Mouse (Mus musculus) gastrocnemius, adult 2 months (tissue): Measurements from ENCODE around the gene Dixdc1. TPM values are rescaled to one million over a fixed set of nuclear protein-coding genes. Genes with fewer than 3 reads are reported as not detected.

Source experiments
- DNase-seq: peaks from one replicate; pipeline ENCODE4 v3.0.0; 2022
- H3K27ac ChIP-seq: fragments of 200-600 bp; 2 replicates; pipeline ENCODE4 v1.8.1; 2022; ENCODE audit warnings: mild to moderate bottlenecking
- H3K4me3 ChIP-seq: fragments of 200-600 bp; 2 replicates; pipeline ENCODE4 v1.8.1; 2022; ENCODE audit warnings: mild to moderate bottlenecking, moderate library complexity
- CTCF ChIP-seq: fragments of 200-600 bp; IDR thresholded peaks from 2 replicates; pipeline ENCODE4 v1.8.1; 2022; ENCODE audit warnings: antibody characterized with exemption, mild to moderate bottlenecking, moderate library complexity
- intact Hi-C: fragments of 180-260 bp; cut with DNase I; formaldehyde crosslinking; loops from one replicate; pipeline ENCODE4 v1.15.1; 2025
- total RNA-seq, 2 experiments: library from RNA; stranded (reverse); gene quantifications; 2 replicates each; pipeline ENCODE4 v1.2.3; 2021

Dixdc1 gene
- total RNA-seq, 2 experiments from 2014 or later = 2.6 to 4.7 TPM

DNA sequence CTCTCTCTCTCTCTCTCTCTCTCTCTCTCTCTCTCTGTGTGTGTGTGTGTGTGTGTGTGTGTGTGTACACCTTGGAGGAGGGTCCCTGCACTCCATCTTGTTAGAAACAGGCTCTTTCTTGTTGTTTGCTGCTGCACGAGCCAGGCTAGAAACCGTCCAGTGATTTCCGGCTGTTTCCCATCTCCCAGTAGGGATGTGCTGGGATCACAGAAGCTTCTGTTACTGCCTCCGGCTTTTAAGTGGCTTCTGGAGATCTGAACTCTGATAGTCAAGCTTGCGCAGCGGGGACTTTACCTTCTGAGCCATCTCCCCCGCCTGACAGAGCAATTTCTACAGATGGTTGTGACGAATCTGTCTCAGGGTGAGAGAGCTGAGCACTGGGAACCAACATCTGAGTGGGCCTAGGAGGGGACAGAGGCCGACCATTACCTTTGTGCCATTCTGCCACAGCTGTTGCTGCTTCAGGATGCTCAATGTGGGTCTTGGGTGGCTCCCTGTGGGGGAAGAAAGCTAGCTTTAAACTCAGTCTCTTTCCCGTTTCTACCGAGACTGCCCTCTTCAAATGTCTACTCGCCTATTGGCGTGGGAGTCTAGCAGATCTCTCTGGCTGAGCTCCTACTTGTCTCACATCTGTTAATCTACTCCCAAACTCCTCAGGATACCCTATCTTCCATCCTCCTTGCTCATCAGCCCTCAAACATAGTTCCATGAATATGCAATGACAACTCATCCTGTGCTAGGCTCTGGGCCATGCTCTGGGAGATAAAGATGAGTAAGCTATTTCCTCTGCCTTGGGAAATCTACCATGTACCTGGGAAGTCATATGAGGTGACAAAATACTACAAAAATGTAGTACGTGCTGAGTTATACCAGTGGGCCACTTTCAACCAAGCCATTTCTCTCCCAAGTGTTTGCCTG is 1.8 kb upstream of the Dixdc1 start:
- intact Hi-C loops = no loop called here
- Histone ChIP-seq H3K4me3 (no peak overlapping the region), H3K27ac (peak overlapping the region; percentile 61; the same call in 1 of the 2 replicates)
- DNase-seq = no peak
- no peak for TF ChIP-seq CTCF

DNA sequence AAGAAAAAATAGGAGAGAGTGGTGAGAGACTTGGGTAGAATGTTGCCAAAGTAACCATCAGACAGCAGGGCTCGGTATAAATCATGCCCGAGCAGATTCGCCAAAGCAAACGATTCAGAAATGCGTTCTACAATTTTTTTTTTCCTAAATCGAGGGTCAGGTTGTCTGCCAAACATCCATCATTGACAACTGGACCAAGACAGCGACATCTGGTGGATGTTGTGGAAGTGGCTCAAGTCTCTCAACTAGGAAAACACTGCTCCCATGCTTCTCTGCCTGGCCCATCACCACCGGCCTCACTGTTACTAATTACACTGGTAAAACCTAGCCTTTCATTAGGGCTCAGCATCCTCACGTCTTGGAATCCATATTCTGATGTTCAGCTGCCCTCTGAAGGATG is 4.3 kb downstream of the Dixdc1 start:
- DNase-seq = peak; percentile 62
- peak; percentile 85 for TF ChIP-seq CTCF
- intact Hi-C loops = loop anchor here (1.0 kb wide), 1 partner anchor 25 kb away; no protein-coding TSS in a partner anchor
- H3K27ac ChIP-seq = no peak overlapping the region
- H3K4me3 ChIP-seq = peak overlapping the region; percentile 33

DNA sequence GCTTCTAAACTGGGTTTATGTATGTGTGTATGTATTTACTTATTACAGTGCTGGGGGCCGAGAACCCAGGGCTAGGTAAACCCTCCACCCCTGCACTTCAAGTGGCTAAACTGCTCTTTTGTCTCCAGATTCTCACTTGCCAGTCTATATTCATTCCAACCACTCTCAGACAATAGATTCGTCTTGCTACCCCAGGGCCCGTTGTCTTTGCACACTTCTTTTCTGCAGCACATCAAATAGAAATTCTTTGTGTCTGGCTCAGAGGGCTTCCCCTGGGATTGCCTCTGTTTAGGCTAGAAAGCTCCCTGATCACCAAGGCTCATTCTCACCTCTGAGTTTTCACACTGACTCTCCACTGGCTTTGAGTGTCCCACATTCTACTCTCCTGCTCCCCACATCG is 6.8 kb downstream of the Dixdc1 start:
- DNase-seq = no peak
- no peak for TF ChIP-seq CTCF
- H3K27ac ChIP-seq = no peak overlapping the region
- intact Hi-C loops = no loop called here
- H3K4me3 ChIP-seq = no peak overlapping the region

DNA sequence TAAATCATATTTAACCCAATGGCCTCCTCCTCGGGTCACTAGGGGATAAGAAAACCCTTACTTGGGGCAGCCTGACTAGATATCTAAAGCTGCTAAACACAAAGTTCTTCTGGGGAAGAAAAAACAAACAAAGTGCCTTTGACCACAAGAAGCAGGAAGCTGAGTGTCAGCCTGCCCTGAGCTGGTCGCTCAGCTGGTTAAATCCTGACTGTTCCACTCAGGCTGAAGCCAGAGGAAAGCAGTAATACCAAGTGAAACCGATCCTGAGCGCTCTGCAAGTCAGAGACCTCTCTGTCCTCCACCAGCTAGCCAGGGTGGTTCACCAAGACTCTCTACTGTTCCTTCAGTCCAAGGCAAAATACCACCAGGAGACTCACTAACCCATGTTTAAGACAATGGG is 9.7 kb downstream of the Dixdc1 start:
- Histone ChIP-seq H3K27ac (no peak overlapping the region), H3K4me3 (no peak overlapping the region)
- intact Hi-C loops = no loop called here
- DNase-seq = no peak
- no peak for TF ChIP-seq CTCF

DNA sequence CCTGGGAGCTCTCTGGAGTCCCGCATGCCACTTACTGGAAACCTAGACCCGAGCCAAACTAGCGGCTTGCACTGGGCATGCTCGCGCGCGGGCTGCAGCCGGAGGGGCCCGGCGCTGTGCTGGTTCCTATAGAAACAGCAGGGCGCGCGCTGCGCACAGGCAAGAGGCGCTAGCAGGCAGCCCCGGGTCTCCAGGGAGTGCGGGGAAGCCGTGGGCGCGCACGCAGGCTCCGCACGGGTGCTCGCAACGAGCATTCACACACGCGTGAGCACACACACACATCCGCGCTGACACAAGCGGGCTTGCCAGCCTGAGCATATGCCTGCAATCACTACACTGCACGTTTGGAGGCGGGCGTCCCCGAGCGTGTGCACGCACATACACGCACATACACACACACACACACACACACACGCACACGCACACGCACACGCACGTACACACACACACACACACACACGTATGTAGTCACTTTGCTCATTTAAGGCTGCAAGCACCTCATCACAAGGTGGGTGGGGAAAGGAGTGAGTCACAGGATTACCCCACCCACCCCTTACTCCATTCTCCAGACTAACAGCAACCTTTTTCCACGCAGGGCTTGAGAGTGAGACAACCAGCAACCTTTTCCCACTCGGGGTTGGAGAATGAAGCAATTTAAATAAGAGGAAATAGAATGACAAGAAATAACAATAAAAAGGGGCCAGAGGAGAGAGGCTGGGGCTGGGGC is 11.2 kb downstream of the Dixdc1 start:
- H3K27ac ChIP-seq = peak overlapping the region; percentile 66
- DNase-seq = peak; percentile 77
- peak overlapping the region; percentile 84 for H3K4me3 ChIP-seq
- TF ChIP-seq CTCF = peak; percentile 18; the same call in 1 of the 2 replicates
- intact Hi-C loops = no loop called here

DNA sequence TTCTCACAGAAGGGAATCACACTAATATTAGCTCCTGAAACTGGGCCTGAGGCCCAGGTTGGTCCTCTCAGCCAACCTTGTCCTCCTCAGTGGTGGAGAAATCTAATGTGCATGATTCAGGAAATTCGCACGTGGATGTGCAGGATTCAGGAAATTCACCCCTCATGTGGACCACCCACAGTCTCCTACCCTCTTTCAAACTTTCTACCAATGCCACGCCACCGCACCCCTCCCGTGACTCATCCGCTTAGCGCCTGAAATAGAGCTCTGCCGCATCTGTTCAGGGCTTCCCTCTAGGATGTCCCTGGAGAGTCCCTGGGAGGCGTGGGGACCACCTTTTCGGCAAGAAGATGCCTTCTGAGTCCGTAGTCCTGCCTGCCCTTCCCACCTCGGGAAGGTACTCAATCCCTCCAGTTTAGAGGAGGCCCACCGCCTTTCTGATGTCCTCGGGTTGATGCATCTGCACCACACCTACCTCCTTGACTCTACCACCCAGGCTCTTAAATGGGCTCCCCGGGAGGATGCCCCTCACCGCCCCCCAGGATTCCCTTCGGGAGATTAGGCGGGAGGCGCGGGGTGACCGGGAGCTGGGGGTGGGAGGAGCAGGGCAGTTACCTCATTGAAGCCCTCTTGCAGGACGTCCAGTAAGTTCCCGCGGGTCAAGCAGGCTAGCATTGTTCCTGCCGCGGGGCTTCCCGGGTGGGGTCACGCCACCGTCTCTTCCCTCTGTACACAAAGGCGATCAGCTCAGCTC is 12.0 kb downstream of the Dixdc1 start:
- TF ChIP-seq CTCF = no peak
- H3K4me3 ChIP-seq = peak overlapping the region; percentile 84
- intact Hi-C loops = no loop called here
- H3K27ac ChIP-seq = peak overlapping the region; percentile 66
- peak; percentile 50 for DNase-seq

DNA sequence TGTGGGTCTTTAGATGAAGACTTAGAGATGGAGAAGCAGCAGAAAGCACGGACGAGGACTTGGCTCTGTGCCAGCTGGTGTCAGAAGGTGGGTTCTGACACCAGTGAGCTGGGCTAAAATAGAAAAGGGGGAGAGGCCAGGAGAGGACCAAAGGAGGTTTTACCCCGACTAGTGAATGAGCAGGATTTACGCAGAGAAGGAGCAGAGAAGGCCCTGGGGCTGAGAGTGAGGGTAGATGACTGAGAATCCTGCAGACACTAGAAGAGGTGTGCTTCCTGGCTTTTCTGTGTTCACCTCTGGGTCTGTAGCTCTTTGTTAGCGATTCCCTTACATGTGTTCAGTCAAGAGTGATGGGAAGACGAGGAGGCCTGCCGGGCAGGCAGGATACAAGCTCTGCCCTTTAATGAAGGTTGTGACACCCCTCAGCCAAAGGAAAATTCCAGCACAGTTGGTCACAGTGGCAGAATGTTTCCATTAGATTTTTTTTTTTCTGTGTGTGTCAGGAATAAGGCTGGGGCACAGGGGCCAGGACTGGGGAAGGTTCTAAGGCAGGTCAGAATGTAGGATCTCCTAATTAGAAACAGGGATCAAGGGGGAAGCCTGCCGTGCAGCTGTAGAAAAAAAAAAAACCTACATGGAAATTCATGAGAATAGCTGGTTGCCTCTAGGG is 13.3 kb downstream of the Dixdc1 start:
- intact Hi-C loops = no loop called here
- TF ChIP-seq CTCF = no peak
- Histone ChIP-seq H3K4me3 (no peak overlapping the region), H3K27ac (peak overlapping the region; percentile 63)
- DNase-seq = no peak

DNA sequence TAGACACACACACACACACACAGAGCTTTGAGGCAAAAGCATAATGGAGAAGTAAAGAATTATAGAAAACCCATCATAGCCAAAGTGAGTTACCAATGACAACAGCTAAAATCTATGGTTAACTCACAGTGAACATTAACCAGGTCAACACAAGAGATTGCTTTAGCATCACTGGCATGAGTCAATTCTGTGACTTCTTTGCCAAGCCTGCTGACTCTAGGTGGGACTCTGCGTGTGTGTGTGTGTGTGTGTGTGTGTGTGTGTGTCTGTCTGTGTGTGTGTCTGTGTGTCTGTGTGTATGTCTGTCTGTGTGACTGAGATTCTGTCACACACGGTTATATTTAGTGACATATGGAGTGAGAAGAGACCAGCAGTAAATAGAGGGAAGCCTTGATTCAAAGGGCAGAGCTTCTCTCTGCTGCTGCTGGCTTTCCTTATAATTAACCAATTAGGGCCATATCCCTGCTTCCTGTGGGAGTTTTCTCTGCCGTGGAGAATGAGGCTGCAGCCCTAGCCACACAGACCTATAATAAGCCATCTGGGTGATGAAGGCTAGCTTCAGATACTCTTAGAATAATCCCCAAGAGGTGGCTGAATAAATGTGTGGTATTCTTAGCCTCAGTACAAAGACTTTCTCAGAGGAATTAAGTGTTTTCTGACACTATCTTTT is 14.5 kb downstream of the Dixdc1 start:
- intact Hi-C loops = no loop called here
- TF ChIP-seq CTCF = no peak
- H3K27ac ChIP-seq = peak overlapping the region; percentile 20; the same call in 1 of the 2 replicates
- DNase-seq = no peak
- H3K4me3 ChIP-seq = no peak overlapping the region

DNA sequence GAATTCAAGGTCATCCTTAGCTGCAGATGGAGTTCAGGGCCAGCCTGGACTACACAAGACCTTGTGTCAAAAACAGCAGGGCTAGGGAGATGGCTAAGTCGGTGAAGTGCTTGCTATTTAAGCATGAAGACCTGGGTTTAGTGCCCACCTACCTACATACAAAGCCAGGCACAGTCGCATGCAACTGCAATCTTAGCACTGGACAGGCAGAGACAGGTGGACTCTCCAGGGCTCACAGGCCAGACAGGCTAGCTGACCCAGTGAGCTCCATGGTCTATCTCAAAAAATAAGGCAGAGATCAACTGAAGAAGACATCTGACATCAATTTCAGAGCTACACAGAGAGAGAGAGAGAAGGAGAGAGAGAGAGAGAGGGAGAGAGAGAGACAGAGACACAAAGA is 15.2 kb downstream of the Dixdc1 start:
- TF ChIP-seq CTCF = no peak
- H3K27ac ChIP-seq = peak overlapping the region; percentile 75; the same call in 1 of the 2 replicates
- no peak for DNase-seq
- intact Hi-C loops = no loop called here
- no peak overlapping the region for H3K4me3 ChIP-seq

DNA sequence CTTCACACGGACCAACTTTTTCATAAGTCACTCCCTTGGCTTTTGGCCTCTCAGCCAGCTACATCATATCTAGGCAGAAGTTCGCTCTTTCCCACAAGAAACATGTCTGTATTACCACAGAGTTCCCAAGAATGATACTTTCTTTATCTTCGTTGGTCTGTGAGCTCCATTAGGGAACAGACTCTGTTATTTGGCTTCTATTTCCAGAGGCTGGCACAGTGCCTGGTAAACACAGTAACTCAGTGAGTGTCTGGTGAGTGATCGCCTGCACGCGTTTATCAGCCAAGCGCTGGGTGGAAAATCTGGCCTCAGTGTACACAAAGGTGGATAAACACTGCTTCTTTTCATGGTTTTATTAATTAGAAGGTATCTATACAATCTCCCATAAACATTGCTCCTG is 15.9 kb downstream of the Dixdc1 start:
- peak overlapping the region; percentile 28 for H3K4me3 ChIP-seq
- no peak for TF ChIP-seq CTCF
- peak overlapping the region; percentile 75 for H3K27ac ChIP-seq
- intact Hi-C loops = no loop called here
- peak; percentile 77 for DNase-seq

DNA sequence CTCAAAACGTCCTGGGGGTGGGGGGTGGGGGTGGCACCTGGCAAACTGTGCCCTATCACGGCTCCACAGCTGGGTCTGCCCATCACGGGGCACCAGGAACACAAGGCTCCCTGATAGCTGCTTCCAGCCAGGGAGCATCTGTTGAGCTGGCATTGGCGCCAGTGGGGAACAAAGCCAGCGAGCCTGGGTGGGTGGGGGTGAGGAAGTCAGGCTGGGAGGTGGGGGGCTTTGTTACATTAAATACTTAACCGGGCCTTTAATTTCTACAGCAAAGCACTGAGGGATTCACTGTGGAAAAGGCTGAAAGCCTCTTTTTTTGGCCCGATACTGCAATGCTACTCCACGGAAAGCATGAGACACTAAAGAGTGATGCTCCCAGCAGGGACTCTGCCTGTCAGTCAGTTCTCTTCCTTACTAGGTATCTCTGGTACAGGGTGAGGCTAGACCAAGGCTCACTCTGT is 16.8 kb downstream of the Dixdc1 start:
- no peak for TF ChIP-seq CTCF
- peak overlapping the region; percentile 75; the same call in 1 of the 2 replicates for H3K27ac ChIP-seq
- H3K4me3 ChIP-seq = no peak overlapping the region
- intact Hi-C loops = no loop called here
- DNase-seq = peak; percentile 60
